ENCODE assay signal across 7 mouse cellular contexts in the genomic region with DNA sequence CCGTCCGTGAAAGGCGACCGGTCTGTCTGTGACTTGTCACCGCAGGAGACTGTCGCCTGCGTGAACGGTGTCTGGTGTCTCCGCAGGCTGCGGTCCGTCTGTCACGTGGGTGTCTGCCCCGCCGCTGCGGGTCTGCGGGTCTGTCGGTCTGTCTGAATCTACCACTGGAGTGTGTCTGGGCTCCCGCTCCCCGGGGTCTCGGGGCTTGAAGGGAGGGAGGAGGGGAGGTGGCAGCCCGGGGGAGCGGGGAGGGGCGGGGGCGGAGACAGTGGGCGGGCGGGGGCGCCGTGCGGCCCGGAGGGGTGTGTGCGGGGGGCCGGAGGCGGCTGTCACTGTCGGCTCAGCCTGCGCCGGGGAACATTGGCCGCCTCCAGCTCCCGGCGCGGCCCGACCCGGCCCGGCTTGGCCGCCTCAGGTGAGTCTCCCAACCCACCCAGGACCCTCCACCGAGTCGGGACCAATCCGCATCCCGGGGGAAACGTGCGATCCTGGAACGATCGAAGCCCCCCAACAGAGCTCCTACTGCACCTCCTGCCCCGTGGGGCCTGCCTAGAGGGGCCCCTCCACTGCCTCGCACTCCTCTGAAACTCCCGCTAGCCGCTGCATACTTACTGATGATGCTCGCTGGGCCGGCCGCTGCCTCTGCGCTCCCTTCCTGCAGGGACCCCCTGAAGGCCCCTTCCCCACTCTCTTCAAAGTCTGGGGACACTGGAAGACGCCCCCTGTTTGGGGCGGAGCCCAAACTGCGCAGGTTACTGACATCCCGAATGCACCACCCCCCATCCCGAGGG. TPM values are rescaled to one million over a fixed set of nuclear protein-coding genes. Genes with fewer than 3 reads are reported as not detected.
A peak's percentile ranks its signal among the peaks of the same experiment; 100 is the strongest.
DNase-seq lines count a peak whose midpoint lies in the region; ATAC-seq and TF ChIP-seq lines count a peak whose summit lies in the region.

No protein-coding gene starts in this region.

- peak overlapping the region; percentile 71 for H3K4me2 ChIP-seq in lung, embryonic 14.5 days
- H3K4me2 ChIP-seq in forebrain, postnatal 0 days (ENCODE audit: low read depth): peak overlapping the region; percentile 93
- peak overlapping the region; percentile 96 for H3K4me2 ChIP-seq in midbrain, embryonic 15.5 days

- DNase-seq in lung, embryonic 14.5 days: peak; percentile 27
- no peak for DNase-seq in lung, postnatal 4 days
- peak; percentile 67 for DNase-seq in cerebellum, adult 8-10 months
- peak; percentile 49 for DNase-seq in forebrain, postnatal 0 days
- peak; percentile 59 to 65 for DNase-seq in layer of hippocampus, postnatal 10 days (ENCODE audit: low spot score in 2 of 2)

- no peak overlapping the region for H3K27ac ChIP-seq in lung, embryonic 14.5 days (ENCODE audit: low read depth)
- H3K27ac ChIP-seq in forebrain, postnatal 0 days (ENCODE audit: low read depth, low read length): peak overlapping the region; percentile 70
- peak overlapping the region; percentile 72 for H3K27ac ChIP-seq in midbrain, embryonic 15.5 days

- no peak for TF ChIP-seq CTCF in lung, embryonic 14.5 days (IDR thresholded peaks at IDR 0.05; ENCODE audit: low read depth)
- TF ChIP-seq CTCF in forebrain, postnatal 0 days (IDR thresholded peaks at IDR 0.05; ENCODE audit: low read depth): no peak

- H3K9me3 ChIP-seq in lung, embryonic 14.5 days (ENCODE audit: low read depth, low read length): no peaks in the 10 kb centered on the region
- no peaks in the 10 kb centered on the region for H3K9me3 ChIP-seq in forebrain, postnatal 0 days (ENCODE audit: low read length)
- no peaks in the 10 kb centered on the region for H3K9me3 ChIP-seq in midbrain, embryonic 15.5 days

- peak overlapping the region; percentile 52 for H3K9ac ChIP-seq in lung, embryonic 14.5 days
- H3K9ac ChIP-seq in forebrain, postnatal 0 days: peak overlapping the region; percentile 59
- peak overlapping the region; percentile 59 for H3K9ac ChIP-seq in midbrain, embryonic 15.5 days

- H3K4me1 ChIP-seq in lung, embryonic 14.5 days (ENCODE audit: insufficient read depth): no peaks in the 10 kb centered on the region; the same call in 1 of the 2 replicates
- no peaks in the 10 kb centered on the region for H3K4me1 ChIP-seq in forebrain, postnatal 0 days (ENCODE audit: insufficient read depth)
- peaks cover 42% of the 10 kb centered on the region for H3K4me1 ChIP-seq in midbrain, embryonic 15.5 days

- H3K27me3 ChIP-seq in lung, embryonic 14.5 days (ENCODE audit: insufficient read depth, low read length): peaks cover 45% of the 10 kb centered on the region
- 0 out of 2 replicates have a peak, but pooled peaks cover 3% of the 10 kb centered on the region for H3K27me3 ChIP-seq in forebrain, postnatal 0 days (ENCODE audit: insufficient read depth, low read length)
- H3K27me3 ChIP-seq in midbrain, embryonic 15.5 days (replicated peaks): peaks cover 30% of the 10 kb centered on the region

- H3K4me3 ChIP-seq in lung, embryonic 14.5 days (ENCODE audit: low read depth, low read length): peak overlapping the region; percentile 38
- H3K4me3 ChIP-seq in forebrain, postnatal 0 days (ENCODE audit: low read depth, low read length): peak overlapping the region; percentile 52
- H3K4me3 ChIP-seq in midbrain, embryonic 15.5 days: peak overlapping the region; percentile 46

- WGBS in lung, embryonic 14.5 days: under 1% methylated on average over 52 of the region's 65 CpGs
- under 1% methylated on average over 58 of the region's 65 CpGs for WGBS in forebrain, postnatal 0 days
- whole genome bisulfite sequencing in midbrain, embryonic 15.5 days: under 1% methylated on average over 39 of the region's 65 CpGs

- no peaks in the 10 kb centered on the region for H3K36me3 ChIP-seq in lung, embryonic 14.5 days (ENCODE audit: insufficient read depth)
- no peaks in the 10 kb centered on the region for H3K36me3 ChIP-seq in forebrain, postnatal 0 days (ENCODE audit: insufficient read depth)
- H3K36me3 ChIP-seq in midbrain, embryonic 15.5 days (replicated peaks): no peaks in the 10 kb centered on the region

- peak; percentile 10; the same call in 1 of the 2 replicates for ATAC-seq in lung, embryonic 14.5 days (ENCODE audit: insufficient read depth)
- ATAC-seq in forebrain, postnatal 0 days: no peak
- peak; percentile 17 for ATAC-seq in midbrain, embryonic 15.5 days (replicated peaks)
- no peak for ATAC-seq in granulocyte monocyte progenitor cell, adult 5-6 weeks (replicated peaks; ENCODE audit: poor library complexity, severe bottlenecking)

RNA-seq across cellular contexts. Expression of gene Ache, which starts 0.8 kb away (rescaled TPM):
- 0.93 and 1.3 TPM in 2 replicates for polyA plus RNA-seq in lung, embryonic 14.5 days (2014; fragmentation: Nextera tagmentation; extraction: Ambion mirVana)
- 48.4 and 73.2 TPM in 2 replicates for total RNA-seq in forebrain, postnatal 0 days (2014; rRNA removed)
- polyA plus RNA-seq in forebrain, postnatal 0 days (2015; fragmentation: Nextera tagmentation; extraction: Ambion mirVana): 44.3 and 69.1 TPM in 2 replicates
- total RNA-seq in layer of hippocampus, postnatal 10 days (2021): 10 to 100 TPM; 93.0 to 97.4 TPM
- 39.8 and 45.6 TPM in 2 replicates for polyA plus RNA-seq in midbrain, embryonic 15.5 days (2015; fragmentation: Nextera tagmentation; extraction: Ambion mirVana)
- total RNA-seq in granulocyte monocyte progenitor cell, adult 5-6 weeks (2014; fragmentation: Nextera tagmentation): not detected in 2 replicates
- total RNA-seq in granulocyte monocyte progenitor cell, adult 5-6 weeks (2017): 0.04 and 0.10 TPM in 2 replicates

RNA-seq across cellular contexts. Expression of gene Ufsp1, which starts 6.3 kb away (rescaled TPM):
- 4.4 and 4.6 TPM in 2 replicates for polyA plus RNA-seq in lung, embryonic 14.5 days (2014; fragmentation: Nextera tagmentation; extraction: Ambion mirVana)
- total RNA-seq in forebrain, postnatal 0 days (2014; rRNA removed): 15.2 and 16.2 TPM in 2 replicates
- 15.8 and 23.4 TPM in 2 replicates for polyA plus RNA-seq in forebrain, postnatal 0 days (2015; fragmentation: Nextera tagmentation; extraction: Ambion mirVana)
- 10 to 100 TPM; 20.4 to 21.8 TPM for total RNA-seq in layer of hippocampus, postnatal 10 days (2021)
- polyA plus RNA-seq in midbrain, embryonic 15.5 days (2015; fragmentation: Nextera tagmentation; extraction: Ambion mirVana): 18.2 and 18.7 TPM in 2 replicates
- 0.53 TPM in 1 of 2 replicates, not detected in the other for total RNA-seq in granulocyte monocyte progenitor cell, adult 5-6 weeks (2014; fragmentation: Nextera tagmentation)
- total RNA-seq in granulocyte monocyte progenitor cell, adult 5-6 weeks (2017): 0.43 and 5.2 TPM in 2 replicates

RNA-seq across cellular contexts. Expression of gene Srrt, which starts 19.3 kb away (rescaled TPM):
- polyA plus RNA-seq in lung, embryonic 14.5 days (2014; fragmentation: Nextera tagmentation; extraction: Ambion mirVana): 137 and 141 TPM in 2 replicates
- total RNA-seq in forebrain, postnatal 0 days (2014; rRNA removed): 136 and 153 TPM in 2 replicates
- 52.3 and 55.6 TPM in 2 replicates for polyA plus RNA-seq in forebrain, postnatal 0 days (2015; fragmentation: Nextera tagmentation; extraction: Ambion mirVana)
- total RNA-seq in layer of hippocampus, postnatal 10 days (2021): 100 to 1,000 TPM; 188 to 191 TPM
- 106 and 107 TPM in 2 replicates for polyA plus RNA-seq in midbrain, embryonic 15.5 days (2015; fragmentation: Nextera tagmentation; extraction: Ambion mirVana)
- total RNA-seq in granulocyte monocyte progenitor cell, adult 5-6 weeks (2014; fragmentation: Nextera tagmentation): 238 and 321 TPM in 2 replicates
- 239 and 278 TPM in 2 replicates for total RNA-seq in granulocyte monocyte progenitor cell, adult 5-6 weeks (2017)

RNA-seq across cellular contexts. Expression of gene Trip6, which starts 26.1 kb away (rescaled TPM):
- 87.1 and 89.3 TPM in 2 replicates for polyA plus RNA-seq in lung, embryonic 14.5 days (2014; fragmentation: Nextera tagmentation; extraction: Ambion mirVana)
- total RNA-seq in forebrain, postnatal 0 days (2014; rRNA removed): 10.8 and 11.4 TPM in 2 replicates
- polyA plus RNA-seq in forebrain, postnatal 0 days (2015; fragmentation: Nextera tagmentation; extraction: Ambion mirVana): 9.9 and 11.6 TPM in 2 replicates
- 1 to 10 TPM; 6.2 to 7.7 TPM for total RNA-seq in layer of hippocampus, postnatal 10 days (2021)
- polyA plus RNA-seq in midbrain, embryonic 15.5 days (2015; fragmentation: Nextera tagmentation; extraction: Ambion mirVana): 14.7 and 19.1 TPM in 2 replicates
- total RNA-seq in granulocyte monocyte progenitor cell, adult 5-6 weeks (2014; fragmentation: Nextera tagmentation): 9.4 and 9.9 TPM in 2 replicates
- total RNA-seq in granulocyte monocyte progenitor cell, adult 5-6 weeks (2017): 2.9 and 5.6 TPM in 2 replicates

RNA-seq across cellular contexts. Expression of gene Slc12a9, which starts 45.2 kb away (rescaled TPM):
- 9.7 and 10.2 TPM in 2 replicates for polyA plus RNA-seq in lung, embryonic 14.5 days (2014; fragmentation: Nextera tagmentation; extraction: Ambion mirVana)
- total RNA-seq in forebrain, postnatal 0 days (2014; rRNA removed): 19.3 and 21.8 TPM in 2 replicates
- 12.5 and 18.4 TPM in 2 replicates for polyA plus RNA-seq in forebrain, postnatal 0 days (2015; fragmentation: Nextera tagmentation; extraction: Ambion mirVana)
- total RNA-seq in layer of hippocampus, postnatal 10 days (2021): 10 to 100 TPM; 28.8 to 30.7 TPM
- polyA plus RNA-seq in midbrain, embryonic 15.5 days (2015; fragmentation: Nextera tagmentation; extraction: Ambion mirVana): 27.7 and 29.5 TPM in 2 replicates
- total RNA-seq in granulocyte monocyte progenitor cell, adult 5-6 weeks (2014; fragmentation: Nextera tagmentation): 16.3 and 26.3 TPM in 2 replicates
- total RNA-seq in granulocyte monocyte progenitor cell, adult 5-6 weeks (2017): 6.5 and 6.6 TPM in 2 replicates

Comparison
In these comparisons a context has a peak if more than half of its experiments do, and no peak if none do; other contexts are left out.
1. DNase-seq: peak in lung, embryonic 14.5 days (single experiment), cerebellum, adult 8-10 months (single experiment), forebrain, postnatal 0 days (single experiment) and layer of hippocampus, postnatal 10 days (2 of 2); none in lung, postnatal 4 days (0 of 2).
2. ATAC-seq: peak in lung, embryonic 14.5 days (single experiment) and midbrain, embryonic 15.5 days (single experiment); none in forebrain, postnatal 0 days (single experiment) and granulocyte monocyte progenitor cell, adult 5-6 weeks (single experiment).
3. RNA of gene Ache, which starts 0.8 kb away (total RNA-seq): 93.0 to 97.4 TPM in layer of hippocampus, postnatal 10 days and 48.4 to 73.2 TPM in forebrain, postnatal 0 days; 0.04 to 0.10 TPM in granulocyte monocyte progenitor cell, adult 5-6 weeks; every median in the first group is over 10 times any median in the second.
4. Peak in every context shown above with its lines, with median percentiles within 50 percentile points of each other: H3K4me2 ChIP-seq, H3K4me3 ChIP-seq and H3K9ac ChIP-seq.